Mouse (Mus musculus): ENCODE measurements around the gene Rsu1. TPM values are rescaled to one million over a fixed set of nuclear protein-coding genes. Genes with fewer than 3 reads are reported as not detected.

Gene Rsu1
- polyA plus RNA-seq (2014; fragmentation: Illumina TruSeq; extraction: RNeasy Lipid Tissue Mini Kit (QIAGEN cat#74804); ENCODE audit: low read depth, low replicate concordance): 64.9 TPM

DNA sequence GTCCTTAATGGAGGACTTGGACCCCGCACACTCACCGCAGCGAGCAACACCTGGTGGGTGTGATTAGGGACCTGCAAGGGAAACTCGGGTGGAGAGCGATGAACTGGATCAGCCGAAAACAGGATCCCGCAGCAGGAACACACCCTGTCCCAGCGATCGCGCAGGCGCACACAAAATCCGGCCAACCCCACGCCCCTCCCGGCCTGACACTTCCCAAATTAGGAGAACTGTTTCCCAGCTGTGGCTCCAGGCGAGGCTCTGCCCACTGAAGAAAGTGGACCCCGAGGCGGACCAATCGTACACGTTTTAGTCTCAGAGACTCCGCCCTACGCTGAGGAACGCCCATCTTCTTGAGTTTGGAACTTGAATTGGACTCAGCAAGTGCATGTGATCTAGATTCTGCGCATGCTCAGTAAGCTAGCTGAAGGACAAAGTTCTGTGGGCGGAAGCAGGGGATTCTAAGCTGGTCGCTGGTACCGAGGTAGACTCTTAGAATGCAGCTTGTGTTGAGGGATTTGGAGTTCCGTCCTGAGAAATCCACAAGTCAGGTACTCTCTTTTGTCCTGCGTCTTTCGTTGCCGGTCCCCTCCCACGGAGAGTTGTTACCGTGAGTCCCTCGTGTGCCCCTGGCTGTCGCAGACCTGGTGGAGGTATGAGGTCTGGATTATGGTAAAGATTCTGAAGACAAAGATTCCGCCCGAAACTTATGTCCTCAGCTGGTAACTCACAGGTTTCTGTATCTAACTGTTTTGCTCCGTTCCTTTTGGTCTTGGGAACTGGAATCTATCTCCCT lies at the start of gene Rsu1:
TSS of gene Rsu1 (minus strand) at position 251 of the 793 bp plus-strand sequence.

Other genes starting within 250 kb of the Rsu1 start
- gene Cubn, start 220.4 kb upstream of the Rsu1 start, polyA plus RNA-seq (2014; fragmentation: Illumina TruSeq; extraction: RNeasy Lipid Tissue Mini Kit (QIAGEN cat#74804); ENCODE audit: low read depth, low replicate concordance): 0.32 TPM

All from sigmoid colon, adult 10 weeks (tissue).